Mouse (Mus musculus) lung, adult 2 months (tissue): ENCODE results near the gene Rpl7l1.

Source experiments
- CTCF ChIP-seq: fragments of 200-500 bp; IDR thresholded peaks from 2 replicates; pipeline ENCODE4 v1.5.1; 2011; ENCODE audit warnings: mild to moderate bottlenecking, low read length, control low read depth; ENCODE audit not compliant: insufficient read depth
- POLR2A ChIP-seq: fragments of 200-500 bp; IDR thresholded peaks from 2 replicates; pipeline ENCODE4 v1.6.1; 2011; ENCODE audit warnings: low read depth, mild to moderate bottlenecking, control low read depth, low read length, borderline replicate concordance; ENCODE audit errors: extremely low read depth

GRCm38 (mm10) chr17:46786952-46787351 is 4.5 kb upstream of the Rpl7l1 start:
- TF ChIP-seq CTCF (no peak), POLR2A (no peak)
